Mouse (Mus musculus) gastrocnemius, postnatal 10 days (tissue): ENCODE data around the gene Mettl27. TPM values are rescaled to one million over a fixed set of nuclear protein-coding genes. Genes with fewer than 3 reads are reported as not detected.
"Not testable (repeated sequence)": the region's sequence is repeated elsewhere in the genome, so short reads cannot be mapped to it uniquely, and the experiment has no call there.

ENCODE experiments used
- DNase-seq: peaks from one replicate; pipeline ENCODE4 v3.0.0; 2021; ENCODE audit warnings: mixed read lengths
- total RNA-seq, 2 experiments: library from RNA; stranded (reverse); gene quantifications; 2 replicates each; pipeline ENCODE4 v1.2.3; 2021

Gene Mettl27
- total RNA-seq, 2 experiments from 2014 or later: 7.4 to 8.6 TPM

DNA sequence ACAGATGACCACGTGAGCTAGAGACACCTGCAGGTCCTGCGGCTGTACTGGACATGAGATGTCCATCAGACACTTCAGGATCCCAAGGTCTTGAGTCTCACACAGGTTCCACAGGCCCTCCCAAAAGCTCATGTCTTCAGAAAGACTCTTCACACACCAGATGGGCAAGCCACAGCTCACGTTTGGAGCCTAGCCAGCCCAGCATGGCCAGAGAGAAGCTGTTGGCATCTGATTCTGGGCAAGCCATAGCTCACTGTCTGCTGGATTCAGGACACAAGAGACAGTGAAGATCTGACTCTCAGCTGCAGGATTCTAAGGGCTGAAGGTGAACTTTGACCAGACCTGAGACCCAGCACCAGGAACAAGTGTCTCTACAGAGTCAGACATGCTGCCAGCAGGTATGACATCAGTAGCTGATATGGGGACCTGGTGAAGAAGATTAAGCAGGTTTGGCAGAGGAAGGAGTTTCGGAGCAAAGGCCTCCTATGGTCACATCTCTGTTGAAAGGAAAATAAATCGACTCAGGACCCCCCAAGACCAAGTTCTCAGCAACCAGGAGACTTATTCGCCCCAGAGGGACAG lies 12.0 kb upstream of the Mettl27 start:
- no peak for DNase-seq

DNA sequence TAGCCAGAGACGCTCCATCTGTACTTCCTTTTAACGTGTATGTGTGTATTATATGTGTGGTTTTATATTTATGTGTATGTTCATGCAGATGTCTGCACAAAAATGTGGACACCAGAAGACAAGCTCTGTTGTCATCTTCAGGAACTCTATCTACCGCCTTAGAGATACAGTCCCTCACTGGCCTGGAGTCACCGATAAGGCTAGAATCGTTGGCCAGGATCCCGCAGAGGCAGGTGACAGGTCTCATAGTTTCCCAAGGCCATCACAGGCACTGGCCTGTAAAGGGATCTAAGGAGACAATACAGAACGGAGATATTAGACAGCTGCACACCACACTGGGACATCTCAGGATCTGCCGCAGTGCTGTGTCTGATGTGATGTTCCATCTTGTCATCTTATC lies 11.1 kb upstream of the Mettl27 start:
- DNase-seq: no peak

DNA sequence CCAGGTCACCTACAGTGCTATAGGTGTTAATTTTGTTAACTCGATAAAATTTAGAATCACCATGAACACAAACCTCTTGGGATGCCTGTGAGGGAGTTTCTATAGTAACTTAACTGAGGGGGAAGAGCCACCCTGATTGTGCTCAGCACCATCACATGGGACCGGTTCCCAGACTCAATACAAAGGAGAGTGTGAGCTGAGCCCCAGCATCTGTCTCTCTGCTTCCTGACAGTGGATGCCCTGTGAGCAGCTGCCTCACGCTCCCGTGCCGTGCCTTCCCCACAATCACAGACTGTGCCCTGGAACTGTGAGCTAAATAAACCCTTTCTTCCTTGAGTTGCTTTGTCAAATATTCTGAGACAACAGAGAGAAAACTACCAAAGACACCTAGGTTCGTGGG lies 9.0 kb upstream of the Mettl27 start:
- DNase-seq: no peak

DNA sequence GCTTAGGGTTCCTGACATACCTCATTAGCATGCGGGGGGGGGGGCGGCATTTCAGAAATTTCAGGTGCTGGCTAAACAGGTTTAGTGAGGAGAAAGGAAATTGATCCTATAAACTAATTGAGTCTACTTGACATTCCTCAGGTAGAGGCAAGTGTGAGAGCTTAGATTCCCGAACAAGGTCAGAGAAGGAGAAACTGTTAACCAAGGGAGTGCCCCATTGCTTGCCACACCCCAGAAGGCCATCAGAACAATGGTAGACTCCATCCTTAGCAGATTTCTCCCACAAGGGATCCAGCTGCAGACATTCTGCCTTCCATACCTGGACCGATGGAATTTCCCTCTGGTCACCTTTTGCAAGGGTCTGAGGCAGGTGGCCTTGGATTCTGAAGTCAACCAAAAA lies 5.4 kb upstream of the Mettl27 start:
- no peak for DNase-seq

DNA sequence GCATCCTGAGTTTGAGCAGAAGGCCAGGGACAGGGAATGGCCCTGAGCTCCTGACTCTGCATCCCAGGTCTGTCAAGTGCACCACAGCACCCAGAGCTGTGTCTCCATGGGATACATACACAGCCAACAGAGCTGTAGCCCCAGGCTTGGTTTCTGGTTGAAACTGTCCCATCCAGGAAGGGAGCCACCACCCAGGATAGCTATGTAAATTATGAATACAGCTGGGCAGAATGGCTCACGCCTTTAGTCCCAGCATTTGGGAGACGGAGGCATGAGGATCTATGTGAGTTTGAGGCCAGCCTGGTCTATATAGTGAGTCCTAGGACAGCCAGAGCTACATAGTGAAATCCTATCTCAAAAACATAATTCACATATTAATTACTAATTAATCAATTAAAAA lies 2.2 kb upstream of the Mettl27 start:
- no peak for DNase-seq

DNA sequence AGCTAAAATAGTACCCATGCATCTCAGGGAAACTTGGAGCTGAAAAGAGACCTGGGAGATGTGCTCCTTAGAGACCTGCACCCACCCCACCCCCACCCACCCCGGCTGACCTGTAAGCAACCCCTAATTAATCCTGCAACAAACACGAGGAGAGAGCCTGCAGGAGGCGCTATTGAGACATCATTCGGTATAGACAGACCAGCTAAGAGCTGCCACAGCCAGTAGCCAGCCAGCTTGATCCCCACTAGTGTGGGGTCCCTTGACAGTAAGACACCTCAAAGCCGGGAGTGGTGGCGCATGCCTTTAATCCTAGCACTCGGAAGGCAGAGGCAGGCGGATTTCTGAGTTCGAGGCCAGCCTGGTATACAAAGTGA lies 722 bp downstream of the Mettl27 start:
- peak; percentile 53 for DNase-seq

DNA sequence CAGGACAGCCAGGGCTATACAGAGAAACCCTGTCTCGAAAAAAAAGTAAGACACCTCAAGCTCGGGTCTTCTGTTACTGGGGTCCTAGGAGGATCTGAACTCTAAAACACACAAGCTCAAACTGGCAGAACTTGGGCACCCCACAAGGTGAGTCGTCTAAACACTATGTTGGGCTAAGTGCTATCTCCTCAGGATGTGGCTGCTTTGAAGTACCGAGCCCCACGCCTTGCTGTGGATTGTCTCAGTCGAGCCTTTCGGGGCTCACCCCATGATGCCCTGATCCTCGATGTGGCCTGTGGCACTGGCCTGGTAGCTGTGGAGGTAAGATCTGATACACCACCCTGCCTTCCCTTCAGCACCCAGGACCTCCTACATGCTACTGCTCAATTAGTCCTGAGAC lies 1.1 kb downstream of the Mettl27 start:
- DNase-seq: no peak

DNA sequence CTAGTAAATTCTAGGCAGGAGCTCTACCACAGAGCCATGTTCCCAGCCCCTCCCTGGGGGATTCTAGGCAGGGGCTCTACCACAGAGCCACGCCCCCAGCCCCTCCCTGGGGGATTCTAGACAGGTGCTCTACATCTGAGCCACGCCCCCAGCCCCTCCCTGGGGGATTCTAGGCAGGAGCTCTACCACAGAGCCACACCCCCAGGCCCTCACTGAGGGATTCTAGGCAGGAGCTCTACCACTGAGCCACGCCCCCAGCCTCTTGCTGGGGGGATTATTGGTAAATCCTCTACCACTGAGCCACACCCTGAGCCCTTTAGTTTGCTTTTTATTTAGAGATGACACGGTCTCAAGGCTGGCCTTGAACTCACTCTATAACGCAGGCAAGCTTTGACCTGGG lies 1.5 kb downstream of the Mettl27 start:
- DNase-seq: not testable (repeated sequence)

DNA sequence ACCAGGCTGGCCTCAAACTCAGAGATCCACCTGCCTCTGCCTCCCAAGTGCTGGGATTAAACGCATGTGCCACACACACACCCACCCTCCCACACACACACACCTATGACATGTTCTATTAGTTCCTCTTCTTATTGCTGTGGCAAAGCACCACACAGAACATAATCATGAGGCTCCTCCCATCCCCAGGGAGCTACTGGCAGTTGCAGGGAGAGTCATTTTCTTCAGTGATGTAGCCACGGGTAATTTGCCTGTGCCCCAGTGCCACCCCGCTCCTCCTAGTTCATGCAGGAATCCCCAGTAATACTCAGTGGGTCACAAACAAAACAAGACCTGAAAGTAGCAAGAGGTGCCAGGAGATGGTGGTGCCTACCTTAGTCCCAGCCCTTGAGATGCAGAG lies 2.5 kb downstream of the Mettl27 start:
- DNase-seq: no peak

DNA sequence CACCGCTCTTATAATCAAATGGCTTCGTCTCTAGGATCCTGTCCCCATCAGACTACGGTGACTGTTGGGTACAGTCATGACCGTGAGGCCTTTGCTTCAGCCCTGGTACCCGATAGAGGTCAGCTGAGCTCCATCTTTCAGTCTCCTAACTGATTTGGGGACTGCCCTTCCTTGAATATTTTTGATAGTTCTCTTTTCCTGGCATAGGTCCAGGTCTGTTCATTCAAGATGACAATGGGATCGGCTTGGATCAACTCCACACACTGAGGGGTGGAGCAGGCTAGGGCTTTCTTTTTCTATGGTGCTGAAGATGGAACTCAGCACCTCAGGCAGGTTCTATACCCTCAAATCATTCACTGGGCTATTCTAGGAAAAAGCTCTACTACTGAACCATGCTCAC lies 3.9 kb downstream of the Mettl27 start:
- no peak for DNase-seq

DNA sequence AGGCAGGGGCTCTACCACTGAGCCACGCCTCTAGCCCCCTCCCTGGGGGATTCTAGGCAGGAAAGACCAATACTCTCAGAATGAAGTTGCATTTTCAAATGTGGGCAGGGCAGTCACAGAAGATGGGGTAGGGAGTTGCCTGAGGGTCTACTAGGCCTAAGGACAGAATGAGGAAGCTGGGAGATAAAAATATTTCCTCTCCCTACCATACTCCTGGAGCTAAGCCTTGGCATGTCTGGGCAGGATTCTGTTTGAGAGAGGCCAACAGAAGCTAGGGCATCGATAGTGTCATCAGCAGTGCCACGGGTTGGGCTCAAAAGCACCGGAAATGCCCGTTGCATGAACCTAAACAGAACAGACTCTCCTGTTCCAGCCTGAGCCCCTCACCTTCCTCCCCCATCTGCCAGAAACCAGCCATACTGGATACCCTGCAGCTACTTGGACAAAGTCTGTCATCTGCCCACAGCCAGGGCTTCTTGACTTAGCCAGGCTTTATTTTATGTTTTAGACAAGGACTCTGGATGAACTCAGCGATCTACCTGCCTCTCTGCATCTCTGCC lies 4.5 kb downstream of the Mettl27 start:
- no peak for DNase-seq

DNA sequence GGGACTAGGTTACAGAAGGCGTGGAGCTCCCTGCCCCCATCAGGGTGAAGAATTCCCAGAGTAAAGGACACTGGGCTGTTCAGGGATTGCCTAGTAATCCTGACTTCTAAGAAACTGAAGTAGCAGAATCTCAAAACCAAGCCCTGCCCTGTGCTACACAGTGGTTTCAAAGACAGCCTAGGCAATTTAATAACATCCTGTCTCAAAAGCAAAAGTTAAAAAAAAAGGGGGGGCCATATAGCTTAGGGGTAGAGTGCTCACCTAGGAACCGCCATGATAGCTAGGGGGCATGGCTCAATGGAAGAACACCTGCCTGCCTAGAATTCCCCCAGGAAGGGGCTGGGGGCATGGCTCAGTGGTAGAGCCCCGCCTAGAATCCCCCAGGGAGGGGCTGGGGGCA lies 6.9 kb downstream of the Mettl27 start:
- no peak for DNase-seq

DNA sequence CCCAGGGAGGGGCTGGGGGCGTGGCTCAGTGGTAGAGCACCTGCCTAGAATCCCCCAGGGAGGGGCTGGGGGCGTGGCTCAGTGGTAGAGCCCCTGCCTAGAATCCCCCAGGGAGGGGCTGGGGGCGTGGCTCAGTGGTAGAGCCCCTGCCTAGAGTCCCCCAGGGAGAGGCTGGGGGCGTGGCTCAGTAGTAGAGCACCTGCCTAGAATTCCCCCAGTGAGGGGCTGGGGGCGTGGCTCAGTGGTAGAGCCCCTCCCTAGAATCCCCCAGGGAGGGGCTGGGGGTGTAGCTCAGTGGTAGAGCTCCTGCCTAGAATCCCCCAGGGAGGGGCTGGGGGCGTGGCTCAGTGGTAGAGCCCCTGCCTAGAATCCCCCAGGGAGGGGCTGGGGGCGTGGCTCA lies 7.4 kb downstream of the Mettl27 start:
- not testable (repeated sequence) for DNase-seq

DNA sequence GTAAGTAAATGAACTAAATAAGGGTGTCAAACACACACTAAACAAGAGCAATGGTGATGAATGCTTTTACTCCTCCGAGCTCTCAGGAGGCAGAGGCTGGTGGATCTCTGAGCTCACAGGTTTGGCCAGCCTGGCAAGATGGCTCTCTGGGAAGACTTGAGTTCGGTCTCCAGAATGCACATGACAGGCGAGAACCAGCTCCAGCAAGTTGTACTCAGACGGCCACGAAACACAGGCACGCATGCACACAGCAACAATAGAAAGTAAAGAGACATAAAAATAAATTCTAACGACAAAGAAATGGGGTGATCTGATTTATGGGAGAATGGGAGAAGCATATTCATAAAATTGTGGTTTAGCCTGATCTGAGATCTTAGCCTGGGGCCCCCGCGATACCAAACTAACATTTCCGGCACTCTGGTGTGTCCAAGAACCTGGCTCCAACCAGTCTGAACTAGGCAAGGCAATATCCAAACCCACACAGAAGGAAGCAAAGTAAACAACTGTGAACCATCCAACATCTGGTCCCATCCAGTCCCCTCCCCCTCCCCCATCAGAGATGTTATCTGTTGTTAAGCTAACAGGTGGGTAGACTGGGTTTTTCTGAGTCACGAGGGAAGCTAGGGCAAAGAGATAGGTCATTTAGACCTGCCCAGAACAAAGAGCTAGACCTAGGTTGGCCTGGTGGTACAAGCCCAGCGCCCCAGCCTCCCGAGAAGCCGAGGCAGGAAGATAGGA lies 9.5 kb downstream of the Mettl27 start:
- no peak for DNase-seq

DNA sequence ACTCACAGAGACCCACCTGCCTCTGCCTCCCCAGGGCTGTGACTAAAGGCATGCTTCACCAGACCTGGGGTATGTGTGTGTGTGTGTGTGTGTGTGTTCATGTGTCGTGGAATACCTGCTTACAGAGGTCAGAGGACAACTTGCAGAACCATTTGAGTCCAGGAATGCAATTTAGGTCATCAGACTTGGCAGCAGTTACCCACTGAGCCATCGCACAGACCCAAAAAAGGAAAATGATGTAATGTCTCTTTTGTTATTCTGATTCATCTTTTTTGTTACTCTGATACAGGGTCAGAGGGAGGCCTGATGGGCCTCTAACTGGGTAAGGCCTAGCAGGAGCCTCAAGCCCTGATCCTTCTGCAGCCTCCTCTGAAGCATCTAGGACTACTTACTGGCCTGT lies 10.6 kb downstream of the Mettl27 start:
- no peak for DNase-seq

DNA sequence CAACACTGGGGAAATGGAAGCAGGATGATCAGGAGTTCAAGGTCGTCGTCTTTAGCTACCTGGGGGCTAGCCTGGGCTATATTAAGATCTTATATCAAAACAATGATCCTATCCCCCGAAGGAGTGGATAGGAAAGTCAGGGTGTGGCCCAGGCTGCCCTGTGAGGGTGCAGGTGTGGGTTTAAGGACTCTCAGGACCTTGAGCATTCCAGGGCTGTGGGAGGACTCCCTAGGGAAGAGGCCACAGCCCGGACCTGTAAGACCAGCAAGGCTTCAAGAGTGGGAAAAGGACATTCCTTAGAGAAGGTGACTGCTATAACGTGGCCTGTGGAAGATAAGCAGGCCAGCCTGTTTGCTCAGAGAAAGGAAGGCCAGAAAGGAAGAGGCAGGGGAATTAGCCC lies 12.0 kb downstream of the Mettl27 start:
- DNase-seq: no peak

DNA sequence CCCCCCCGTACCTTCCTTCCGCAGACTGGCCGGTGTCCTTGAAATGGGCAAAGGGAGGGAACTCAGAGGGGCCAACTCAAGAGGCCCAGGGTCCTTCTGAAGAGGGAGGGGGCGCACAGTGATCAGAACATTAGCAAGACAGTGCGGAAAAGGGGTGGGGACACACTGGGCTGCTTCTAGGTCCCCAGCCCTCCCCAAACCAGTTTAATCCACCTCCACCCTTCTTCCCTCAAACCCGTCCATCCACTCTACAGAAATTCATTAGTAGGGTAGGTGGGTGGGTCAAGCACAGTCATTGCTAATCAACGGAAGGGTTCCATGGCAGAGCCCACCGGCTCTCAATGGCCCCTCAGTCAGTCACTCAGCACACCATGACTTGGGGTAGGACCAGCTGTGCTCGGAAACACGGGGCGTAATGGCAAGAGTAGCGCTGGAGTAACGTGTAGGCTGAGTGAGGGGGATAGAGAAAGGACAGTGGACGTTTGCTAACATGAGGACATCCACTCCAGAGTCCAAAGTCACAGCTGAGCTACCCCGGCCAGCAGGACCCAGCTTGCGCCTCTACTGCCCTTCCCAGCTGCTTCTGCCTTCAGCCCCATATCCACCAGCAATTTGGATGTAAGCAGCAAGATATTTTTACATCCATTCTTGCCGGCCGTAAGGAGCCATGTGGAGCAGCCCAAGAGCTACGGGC lies 13.2 kb downstream of the Mettl27 start:
- no peak for DNase-seq

DNA sequence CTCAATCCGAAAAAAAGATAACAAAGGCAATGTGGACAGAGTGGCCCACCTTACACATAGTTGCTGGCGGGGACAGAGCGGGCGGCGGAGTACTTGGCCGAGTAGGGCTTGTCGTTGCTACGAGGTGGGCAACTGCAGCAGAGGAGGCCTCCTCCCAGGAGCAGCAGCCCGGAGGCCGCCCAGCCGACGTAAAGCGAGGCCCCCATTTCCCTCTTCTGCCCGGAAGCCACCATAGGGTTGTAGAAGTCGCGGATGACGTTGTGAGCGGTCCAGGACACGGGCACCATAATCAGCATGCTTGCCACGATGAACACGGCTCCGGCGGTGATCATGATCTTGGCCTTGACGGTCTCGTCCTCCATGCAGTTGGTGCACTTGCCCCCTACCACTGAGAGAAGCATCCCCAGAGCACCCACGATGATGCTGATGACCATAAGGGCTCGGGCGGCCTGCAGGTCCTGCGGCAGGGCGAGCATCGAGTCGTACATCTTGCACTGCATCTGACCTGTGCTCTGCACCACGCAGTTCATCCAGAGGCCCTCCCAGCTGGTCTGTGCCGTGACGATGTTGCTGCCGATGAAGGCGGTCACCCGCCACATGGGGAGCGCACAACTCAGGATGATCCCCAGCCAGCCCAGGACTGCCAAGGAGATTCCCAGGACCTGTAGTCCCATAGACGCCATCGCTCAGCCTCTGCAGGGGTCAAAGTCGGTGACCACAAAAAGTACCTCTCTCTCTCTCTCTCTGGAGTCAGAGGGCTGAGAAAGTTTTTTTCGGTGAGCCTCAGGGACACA lies 14.1 kb downstream of the Mettl27 start:
- DNase-seq: no peak

DNA sequence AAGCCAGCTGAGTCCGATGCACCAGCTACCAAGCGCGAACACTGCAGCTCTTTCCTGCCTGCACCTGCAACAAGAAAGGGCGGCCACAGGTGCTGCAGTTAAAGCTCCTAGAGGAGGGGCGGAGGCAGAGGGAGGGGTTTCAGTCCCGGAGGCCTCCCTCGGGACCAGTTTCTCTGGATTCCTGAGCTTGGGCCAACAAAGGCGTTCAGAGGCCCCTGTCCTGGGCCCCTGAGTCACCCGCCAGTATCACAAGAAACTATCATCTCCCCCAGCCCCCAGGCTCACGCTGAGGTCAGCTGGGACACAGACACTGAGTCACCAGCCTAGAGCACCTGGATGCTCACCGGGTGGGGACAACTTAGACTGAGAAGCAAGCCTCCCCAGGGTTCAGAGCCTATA lies 14.7 kb downstream of the Mettl27 start, which contains the start of gene Cldn4:
Gene Cldn4 (minus strand): TSS at position 78 of the 399 bp plus-strand sequence.
- DNase-seq: no peak

DNA sequence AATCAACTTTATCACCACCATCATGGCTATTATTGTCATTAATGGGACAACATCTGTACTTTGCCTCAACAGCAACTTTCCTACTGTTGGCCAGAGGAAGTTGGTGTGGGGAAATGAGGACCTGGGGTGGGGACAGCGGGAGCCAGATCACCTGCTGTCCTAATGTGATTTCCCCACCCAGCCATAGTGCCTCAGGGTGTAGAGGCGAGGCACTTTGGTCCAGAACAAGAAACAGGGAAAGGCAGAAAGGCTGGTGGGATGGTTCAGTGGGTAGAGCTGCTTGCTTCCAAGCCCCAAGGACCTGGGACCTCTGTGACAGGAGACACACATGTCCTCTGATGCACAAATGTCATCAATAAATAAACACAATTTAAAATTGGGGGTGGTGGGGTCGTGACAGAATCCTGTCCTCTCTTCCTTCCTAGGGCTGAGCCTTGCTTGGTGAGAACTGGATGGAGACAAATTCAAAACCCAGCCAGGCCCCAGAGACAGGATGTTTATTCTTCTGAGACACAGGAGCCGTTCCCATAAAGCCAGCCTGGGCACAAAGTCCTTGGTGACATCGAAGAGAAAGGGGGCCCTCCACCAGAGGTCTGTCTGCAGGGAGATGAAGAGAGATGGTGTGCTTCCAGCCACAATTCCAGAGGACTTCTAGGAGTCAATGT lies 15.4 kb downstream of the Mettl27 start:
- DNase-seq: no peak

DNA sequence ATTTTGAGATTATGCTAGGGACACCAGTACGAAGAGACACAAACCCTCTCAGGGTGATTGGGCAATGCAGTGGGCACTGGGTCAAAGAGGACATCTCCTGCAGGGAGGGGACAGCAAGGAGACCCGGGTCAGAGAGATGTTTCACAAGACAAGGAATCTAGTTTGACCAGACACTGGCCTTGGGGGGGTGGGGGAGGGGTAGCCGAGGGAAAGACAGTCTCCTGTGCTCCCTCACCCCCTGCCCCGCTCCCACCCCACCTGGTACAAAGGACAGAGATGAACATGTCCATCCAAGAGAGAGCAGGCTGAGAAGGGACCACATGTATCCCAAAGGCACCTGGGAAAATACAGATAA lies 15.9 kb downstream of the Mettl27 start:
- DNase-seq: no peak
